Mouse (Mus musculus) adrenal gland, postnatal 10 days (tissue): ENCODE measurements at regions not wholly inside any gene's neighbourhood (a gene's known extent, or its start where the extent isn't known, plus 50 kb on each side); places are given as distances from the start of the nearest gene placed in this dataset. TPM values are rescaled to one million over a fixed set of nuclear protein-coding genes. Genes with fewer than 3 reads are reported as not detected.

Experiments used
- DNase-seq: peaks from one replicate; pipeline ENCODE4 v3.0.0; 2021; ENCODE audit warnings: mixed read lengths
- microRNA-seq: library from miRNA; unstranded; fragments of <30 nt; microRNA quantifications from one replicate; pipeline ENCODE4 v1.2.0, GENCODE M21; 2021

DNA sequence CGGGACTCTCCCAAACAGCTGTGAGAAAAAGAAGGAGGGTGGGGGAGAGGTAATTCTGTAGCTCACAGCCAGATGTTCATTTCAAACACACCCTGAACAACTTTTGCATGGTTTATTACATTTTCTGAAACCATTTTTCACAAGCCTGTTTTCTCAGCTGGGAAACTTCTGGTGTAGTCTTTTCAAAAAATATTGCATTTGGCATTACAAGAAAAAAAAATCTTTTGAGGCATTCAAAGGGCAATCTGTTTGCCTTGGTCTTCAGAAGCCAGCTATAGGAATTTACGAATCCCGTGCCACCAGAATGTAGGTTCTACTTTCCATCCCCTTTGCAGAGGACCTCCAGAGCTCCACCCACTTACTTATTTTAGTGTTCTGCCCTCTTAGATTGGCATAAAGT, 681.7 kb downstream of the Gm826 start:
- no peak for DNase-seq

DNA sequence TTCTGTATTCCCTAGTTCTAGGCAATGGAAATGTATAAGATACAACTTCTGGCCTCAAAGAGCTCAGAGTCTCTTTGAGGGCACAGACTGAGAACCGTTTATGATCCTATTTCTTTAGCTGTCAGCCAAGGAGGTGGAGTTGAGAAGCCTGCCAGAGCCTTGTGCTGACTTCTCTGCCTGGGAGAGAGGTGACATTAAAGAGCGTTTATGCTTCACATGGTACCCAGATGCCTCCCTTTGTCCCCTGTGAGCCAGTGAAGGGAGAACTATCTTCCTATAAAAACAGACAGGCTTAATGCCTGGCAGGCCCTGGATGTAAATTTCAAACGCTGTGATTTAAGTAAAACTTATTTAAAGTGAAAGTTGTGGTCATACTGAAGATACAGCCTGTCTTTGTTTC, 657.1 kb downstream of the Gm826 start:
- no peak for DNase-seq

DNA sequence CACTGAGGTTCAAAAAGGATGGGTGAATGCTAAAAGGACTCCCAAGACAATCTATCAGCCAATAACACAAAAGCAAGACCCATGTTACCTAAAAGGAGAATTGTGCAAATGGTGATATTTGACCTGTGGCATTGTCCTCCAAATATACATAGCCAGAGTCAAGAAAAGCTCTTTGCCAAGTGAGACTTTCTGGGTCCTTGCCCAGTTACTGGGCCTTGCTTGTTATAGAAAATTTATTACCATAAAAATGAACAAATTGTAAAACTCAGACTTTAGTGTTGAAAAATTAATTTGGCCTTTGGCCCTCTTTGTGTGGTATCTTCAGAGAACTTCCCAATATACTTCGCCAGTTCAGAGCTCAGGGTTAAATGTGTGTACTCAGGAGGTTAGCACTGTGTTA, 653.3 kb downstream of the Gm826 start:
- peak; percentile 33 for DNase-seq

- no peak for DNase-seq
These were observed 630.9 kb downstream of the Gm826 start for GRCm38 (mm10) chr2:159703100-159703499.

DNA sequence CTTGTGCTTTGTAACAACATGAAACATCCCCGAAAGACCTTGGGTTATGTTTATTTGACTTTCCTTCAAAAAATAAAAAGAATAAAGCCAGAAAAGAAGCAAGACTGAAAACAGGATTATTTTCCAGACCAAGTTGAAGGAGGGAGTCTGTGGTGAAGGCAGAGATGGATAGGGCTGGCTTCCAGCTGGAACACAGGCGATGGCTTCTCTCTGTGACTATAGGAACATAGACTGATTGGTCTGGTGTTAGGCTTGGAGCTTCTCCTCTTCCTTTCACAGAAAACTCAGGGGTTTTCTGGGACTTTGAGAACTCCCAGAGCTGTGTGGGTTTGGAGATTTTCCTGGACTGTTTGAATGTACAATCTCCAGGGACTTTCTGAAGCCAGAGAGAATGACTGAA, 625.8 kb downstream of the Gm826 start:
- no peak for DNase-seq

DNA sequence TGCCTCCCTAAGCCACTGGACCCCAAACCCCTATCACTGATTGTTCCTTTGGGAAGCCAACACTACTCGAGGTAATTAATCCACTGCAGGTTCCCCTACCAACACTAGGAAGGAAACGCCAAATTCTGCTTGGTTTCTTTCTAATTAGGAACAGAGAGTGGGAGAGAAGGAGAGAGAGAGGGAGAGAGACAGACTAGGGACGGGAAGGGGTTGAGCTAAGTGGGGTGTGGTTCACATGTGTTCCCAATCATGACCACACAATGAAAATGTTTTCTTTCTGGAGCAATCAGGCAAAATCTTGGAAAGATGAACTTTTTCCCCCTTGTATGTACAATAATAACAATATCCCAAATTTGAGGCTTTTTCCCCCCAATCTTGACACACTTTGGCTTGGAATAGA, 619.3 kb downstream of the Gm826 start:
- no peak for DNase-seq

GRCm38 (mm10) chr2:159718738-159719137, 615.2 kb downstream of the Gm826 start:
- DNase-seq: no peak

DNA sequence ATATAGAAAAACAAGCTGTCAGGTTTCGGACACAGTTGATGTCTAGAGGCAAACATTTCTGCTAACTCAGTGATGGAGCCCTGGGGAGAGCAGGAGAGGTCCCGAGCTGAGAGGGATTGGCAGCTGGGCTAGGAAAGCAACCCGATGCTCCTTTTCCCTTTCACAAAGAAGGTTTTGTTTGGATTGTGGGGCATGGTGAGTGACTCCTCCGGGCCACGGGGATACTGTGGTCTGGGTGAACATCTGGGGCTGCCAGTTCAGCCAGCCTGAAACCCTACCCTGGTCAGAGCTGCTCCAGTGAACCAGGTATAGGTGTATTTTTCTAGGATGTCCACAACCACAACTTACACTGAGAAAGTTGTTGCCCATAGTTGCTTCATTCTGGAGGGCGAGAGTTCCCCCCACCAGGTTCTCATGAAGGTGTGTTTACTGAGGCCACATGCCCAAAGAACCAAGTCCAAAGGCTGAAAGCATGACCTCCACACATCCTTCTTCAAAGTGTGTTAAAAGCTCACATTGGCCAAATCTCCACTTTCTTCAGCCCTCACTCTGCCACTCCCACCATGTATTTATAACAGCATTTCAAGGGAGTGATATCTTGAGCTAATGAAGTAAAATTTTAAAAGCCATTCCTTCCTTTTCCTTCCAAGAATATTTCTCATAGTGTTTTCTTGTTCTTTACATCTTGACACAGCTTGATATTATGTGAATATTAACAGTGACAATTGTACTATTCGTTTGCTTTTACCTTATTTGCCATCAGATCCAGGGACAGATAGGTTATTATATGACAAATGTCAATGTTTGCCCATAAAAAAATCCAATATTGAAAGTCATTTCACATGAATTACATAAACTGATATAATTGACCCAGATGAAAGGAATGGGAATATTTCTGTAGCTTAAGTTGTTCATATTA, 608.5 kb downstream of the Gm826 start:
- DNase-seq: no peak

GRCm38 (mm10) chr2:159729301-159729700, 604.7 kb downstream of the Gm826 start:
- no peak for DNase-seq

- no peak for DNase-seq
These were observed 603.7 kb downstream of the Gm826 start for GRCm38 (mm10) chr2:159730221-159730620.

GRCm38 (mm10) chr2:159731305-159731704, 602.7 kb downstream of the Gm826 start:
- no peak for DNase-seq

DNA sequence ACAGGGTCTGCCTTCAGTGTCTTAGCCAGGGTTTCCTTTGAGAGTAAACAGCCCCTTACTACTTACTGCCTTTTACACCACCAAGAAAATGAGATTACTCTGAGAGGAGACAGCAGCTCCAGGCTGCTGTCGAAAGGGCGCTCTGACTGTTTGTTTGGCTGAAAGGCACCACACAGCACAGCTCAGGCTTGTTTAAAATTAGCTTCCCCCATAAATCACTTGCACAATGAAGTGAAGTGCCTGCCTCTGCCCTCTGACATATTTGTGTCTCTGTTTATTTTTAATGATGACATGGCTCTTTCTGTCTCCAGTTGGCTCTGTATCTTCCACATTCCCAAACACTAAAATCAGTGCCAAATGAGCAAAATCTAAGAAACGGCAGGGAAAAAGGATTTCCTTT, 601.5 kb downstream of the Gm826 start:
- peak; percentile 41 for DNase-seq

- DNase-seq: peak; percentile 10
These were observed 599.4 kb downstream of the Gm826 start for GRCm38 (mm10) chr2:159734576-159734975.

- DNase-seq: no peak
These were observed 578.4 kb downstream of the Gm826 start for GRCm38 (mm10) chr2:159755541-159756011.

- no peak for DNase-seq
These were observed 573.2 kb downstream of the Gm826 start for GRCm38 (mm10) chr2:159760806-159761205.

DNA sequence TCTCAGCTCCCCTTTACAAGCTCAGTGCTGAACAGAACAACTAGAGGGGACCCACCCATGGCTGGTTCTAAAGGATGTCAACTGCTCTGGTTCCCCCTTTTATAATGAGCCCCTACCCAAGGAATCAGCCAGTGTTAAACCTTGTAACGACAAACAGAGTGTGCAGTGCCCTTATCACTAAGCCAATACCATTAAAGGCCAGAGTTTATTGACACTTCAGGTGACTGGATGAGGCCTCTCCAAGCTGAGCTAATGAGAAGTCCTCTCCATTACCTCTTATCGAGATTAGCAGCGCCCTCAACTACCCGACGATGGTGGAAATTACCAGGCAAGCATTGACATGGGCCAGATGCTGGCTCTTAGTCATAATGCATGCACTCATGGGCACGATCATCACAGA, 570.8 kb downstream of the Gm826 start:
- DNase-seq: no peak

Small RNA genes in the stretch of these regions (microRNA-seq; reads per million reads assigned to microRNA genes)
- not detected for gene Gm44319
